Mouse (Mus musculus) bone marrow, adult 2 months (tissue): Measurements from ENCODE around the gene Bcam.

Experiments used
- CTCF ChIP-seq: fragments of 200-500 bp; IDR thresholded peaks from 2 replicates; pipeline ENCODE4 v1.5.1; 2011; ENCODE audit warnings: low read length, control low read depth; ENCODE audit not compliant: control insufficient read depth, insufficient read depth
- POLR2A ChIP-seq: fragments of 200-500 bp; IDR thresholded peaks from 2 replicates; pipeline ENCODE4 v1.6.1; 2011; ENCODE audit warnings: low read depth, mild to moderate bottlenecking, control low read depth, low read length, borderline replicate concordance; ENCODE audit not compliant: control insufficient read depth

GRCm38 (mm10) chr7:19813161-19813560 is 42.3 kb upstream of the Bcam start:
- TF ChIP-seq CTCF (no peak), POLR2A (no peak)
